Mouse (Mus musculus) liver, postnatal 0 days (tissue): ENCODE results near the gene Yipf2.

Experiments
- CTCF ChIP-seq: sonication (generic); IDR thresholded peaks from 2 replicates; pipeline ENCODE4 v1.5.1; 2016; ENCODE audit warnings: antibody characterized with exemption, low read depth
- EP300 ChIP-seq: IDR thresholded peaks from 2 replicates; pipeline ENCODE4 v1.6.1; 2016; ENCODE audit warnings: antibody characterized with exemption, low read depth, mild to moderate bottlenecking

- TF ChIP-seq CTCF (no peak), EP300 (no peak)
Measured at GRCm38 (mm10) chr9:21545351-21545915, 47.2 kb downstream of the Yipf2 start.
